Mouse (Mus musculus) MEL (cell line): ENCODE measurements at regions not wholly inside any gene's neighbourhood (a gene's known extent, or its start where the extent isn't known, plus 50 kb on each side); places are given as distances from the start of the nearest gene placed in this dataset.

Experiments used
- CHD1 ChIP-seq: IDR thresholded peaks from 2 replicates; pipeline ENCODE4 v1.6.1; 2012; ENCODE audit warnings: low read depth, mild to moderate bottlenecking, inconsistent platforms, low read length, improper control_type of control experiment
- CTCF ChIP-seq, 3 experiments: IDR thresholded peaks in 2 of 3; conservative IDR thresholded peaks in 1 of 3; 2 replicates each; pipeline ENCODE4 v1.5.1; 2011 to 2012; ENCODE audit warnings: low read length in 3 of 3, low read depth in 2 of 3, mild to moderate bottlenecking in 2 of 3, improper control_type of control experiment in 1 of 3, inconsistent platforms in 1 of 3, mixed read lengths in 1 of 3, moderate library complexity in 1 of 3; ENCODE audit not compliant: control insufficient read depth in 1 of 3, insufficient read depth in 1 of 3, poor library complexity in 1 of 3, severe bottlenecking in 1 of 3
- GATA1 ChIP-seq: IDR thresholded peaks from 2 replicates; pipeline ENCODE4 v1.6.1; 2011; ENCODE audit warnings: low read depth, low read length, improper control_type of control experiment
- JUND ChIP-seq: IDR thresholded peaks from 2 replicates; pipeline ENCODE4 v1.6.1; 2011; ENCODE audit warnings: low read depth, mild to moderate bottlenecking, improper control_type of control experiment, low read length
- KAT2A ChIP-seq: conservative IDR thresholded peaks from 2 replicates; pipeline ENCODE4 v1.6.1; 2012; ENCODE audit warnings: low read depth, low read length, improper control_type of control experiment, inconsistent platforms
- MAFK ChIP-seq: IDR thresholded peaks from 2 replicates; pipeline ENCODE4 v1.6.1; 2011; ENCODE audit warnings: low read depth, mild to moderate bottlenecking, low read length, improper control_type of control experiment, borderline replicate concordance
- NELFE ChIP-seq: IDR thresholded peaks from 2 replicates; pipeline ENCODE4 v1.6.1; 2011; ENCODE audit warnings: low read depth, low read length, improper control_type of control experiment
- POLR2A ChIP-seq, 2 experiments: IDR thresholded peaks; 2 replicates each; pipeline ENCODE4 v1.6.1; 2011 to 2012; ENCODE audit warnings: low read length in 2 of 2, mild to moderate bottlenecking in 2 of 2, control low read depth in 1 of 2, improper control_type of control experiment in 1 of 2, low read depth in 1 of 2, moderate library complexity in 1 of 2; ENCODE audit not compliant: control insufficient read depth in 1 of 2, insufficient read depth in 1 of 2, poor library complexity in 1 of 2
- SIN3A ChIP-seq: IDR thresholded peaks from 2 replicates; pipeline ENCODE4 v1.6.1; 2012; ENCODE audit warnings: low read length, improper control_type of control experiment, inconsistent platforms
- TBP ChIP-seq: IDR thresholded peaks from 2 replicates; pipeline ENCODE4 v1.8.0; 2011; ENCODE audit warnings: low read depth, low read length, improper control_type of control experiment
- TCF12 ChIP-seq: IDR thresholded peaks from 2 replicates; pipeline ENCODE4 v1.6.1; 2014; ENCODE audit warnings: low read depth, mild to moderate bottlenecking, inconsistent platforms, low read length, improper control_type of control experiment, moderate library complexity
- ZC3H11A ChIP-seq: IDR thresholded peaks from 2 replicates; pipeline ENCODE4 v1.6.1; 2012; ENCODE audit warnings: low read depth, mild to moderate bottlenecking, inconsistent platforms, low read length, improper control_type of control experiment

DNA sequence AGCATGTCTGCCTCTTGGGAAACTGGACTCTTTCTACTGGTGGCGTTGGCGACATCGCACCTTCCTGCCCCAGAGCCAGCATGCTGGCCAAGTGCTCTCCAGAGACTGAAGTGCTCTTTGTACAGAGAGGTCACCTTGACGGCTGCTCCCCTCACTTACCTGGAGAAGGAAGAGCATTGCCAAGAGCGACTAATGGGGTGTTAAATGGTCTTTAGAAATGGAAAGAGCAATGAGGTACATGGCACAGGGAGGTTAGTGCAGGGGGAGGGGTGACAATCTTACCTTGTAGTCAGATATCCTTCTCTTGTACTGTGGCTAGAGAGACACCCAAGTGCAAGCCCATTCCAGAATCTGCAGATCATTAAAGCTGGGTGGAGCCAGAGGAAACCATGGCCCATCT, 220.8 kb upstream of the Cdh13 start:
- TF ChIP-seq CTCF (IDR thresholded peaks at IDR 0.05 in 2 of 3, conservative IDR thresholded peaks at IDR 0.05 in 1 of 3; ENCODE audit: control insufficient read depth in 1 of 3, insufficient read depth in 1 of 3, low read depth in 2 of 3, low read length in 3 of 3, poor library complexity in 1 of 3, severe bottlenecking in 1 of 3) (no peak), POLR2A (IDR thresholded peaks at IDR 0.05; ENCODE audit: control insufficient read depth in 1 of 2, insufficient read depth in 1 of 2, low read depth in 1 of 2, low read length in 2 of 2, poor library complexity in 1 of 2) (no peak), TCF12 (no peak), NELFE (no peak), MAFK (no peak), ZC3H11A (no peak), KAT2A (no peak), CHD1 (no peak), JUND (no peak), GATA1 (no peak), TBP (no peak), SIN3A (no peak)
